Mouse (Mus musculus) activated CD4-positive, CD25-positive, alpha-beta regulatory T cell, adult 4 months (primary cell): ENCODE results near the gene Hnrnpf. TPM values are rescaled to one million over a fixed set of nuclear protein-coding genes. Genes with fewer than 3 reads are reported as not detected.

Experiments
- ATAC-seq: one replicate; pipeline ENCODE4 v1.8.0; 2017
- polyA plus RNA-seq, 2 experiments: library from polyadenylated mRNA; unstranded; fragments of 100-300 nt; shearing (Covaris generic); gene quantifications; one replicate each; pipeline ENCODE4 v1.2.1; 2017

Gene Hnrnpf
- polyA plus RNA-seq, 2 experiments from 2014 or later = 807 to 897 TPM

DNA sequence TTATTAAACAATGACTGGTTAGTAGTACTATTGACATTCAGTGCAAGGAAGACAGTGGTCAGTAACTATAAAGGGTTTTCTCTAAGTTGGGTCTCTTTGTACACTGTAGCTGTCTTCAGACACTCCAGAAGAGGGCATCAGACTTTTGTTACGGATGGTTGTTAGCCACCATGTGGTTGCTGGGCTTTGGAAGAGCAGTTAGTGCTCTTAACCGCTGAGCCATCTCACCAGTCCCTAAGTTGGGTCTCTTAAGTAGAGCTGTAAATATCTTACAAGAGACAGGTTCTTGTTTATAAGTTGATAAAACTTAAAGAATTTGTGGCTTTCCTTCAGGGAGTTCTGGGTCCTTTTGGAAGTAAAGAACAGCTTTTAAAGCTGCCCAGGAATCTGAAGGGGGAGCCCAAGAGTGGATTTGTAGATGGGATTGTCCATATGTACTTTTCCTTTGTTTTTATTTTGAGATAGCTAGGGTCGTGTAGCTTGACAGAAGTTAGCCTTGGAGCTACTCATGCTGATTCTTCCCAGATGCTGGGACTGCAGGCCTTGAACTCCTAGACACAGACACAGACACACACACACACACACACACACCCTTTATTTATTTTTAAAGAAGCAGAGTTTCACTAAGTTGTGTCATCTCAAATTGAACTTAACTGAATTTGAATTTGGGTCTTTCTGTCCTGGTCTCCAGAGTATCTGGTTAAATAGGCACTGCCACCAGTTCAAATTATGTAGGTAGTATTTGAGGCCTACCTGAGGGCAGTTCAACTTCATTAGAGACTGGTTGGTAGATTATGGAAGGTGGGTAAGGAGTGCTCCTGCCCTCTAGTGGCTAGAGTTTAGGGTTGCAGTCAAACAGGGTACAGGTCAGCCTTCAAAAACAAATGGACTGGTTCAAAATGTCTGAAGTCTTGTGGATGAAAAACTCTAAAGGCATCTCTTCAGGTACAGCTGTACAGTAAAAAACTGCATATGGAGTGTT lies 20.8 kb downstream of the Hnrnpf start:
- ATAC-seq = peak; percentile 21

DNA sequence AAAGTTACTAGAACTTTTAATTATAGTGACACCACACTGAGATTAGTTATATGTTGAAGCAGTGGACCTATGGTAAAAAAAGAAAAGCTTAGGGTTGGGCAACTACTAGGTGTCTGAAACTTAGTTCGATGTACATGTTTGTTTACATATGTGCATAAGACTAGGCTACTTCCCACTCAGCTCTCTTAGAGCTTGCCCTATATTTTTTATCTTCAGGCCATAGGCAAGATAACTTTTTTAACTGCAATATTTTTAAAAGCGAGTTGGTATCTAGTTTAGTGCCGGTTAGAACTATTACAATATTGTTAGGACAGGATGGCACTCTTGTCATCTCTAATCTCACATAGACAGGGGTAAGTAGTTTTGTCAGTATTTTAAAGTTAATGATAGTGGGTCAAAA lies 21.9 kb downstream of the Hnrnpf start:
- ATAC-seq = no peak

DNA sequence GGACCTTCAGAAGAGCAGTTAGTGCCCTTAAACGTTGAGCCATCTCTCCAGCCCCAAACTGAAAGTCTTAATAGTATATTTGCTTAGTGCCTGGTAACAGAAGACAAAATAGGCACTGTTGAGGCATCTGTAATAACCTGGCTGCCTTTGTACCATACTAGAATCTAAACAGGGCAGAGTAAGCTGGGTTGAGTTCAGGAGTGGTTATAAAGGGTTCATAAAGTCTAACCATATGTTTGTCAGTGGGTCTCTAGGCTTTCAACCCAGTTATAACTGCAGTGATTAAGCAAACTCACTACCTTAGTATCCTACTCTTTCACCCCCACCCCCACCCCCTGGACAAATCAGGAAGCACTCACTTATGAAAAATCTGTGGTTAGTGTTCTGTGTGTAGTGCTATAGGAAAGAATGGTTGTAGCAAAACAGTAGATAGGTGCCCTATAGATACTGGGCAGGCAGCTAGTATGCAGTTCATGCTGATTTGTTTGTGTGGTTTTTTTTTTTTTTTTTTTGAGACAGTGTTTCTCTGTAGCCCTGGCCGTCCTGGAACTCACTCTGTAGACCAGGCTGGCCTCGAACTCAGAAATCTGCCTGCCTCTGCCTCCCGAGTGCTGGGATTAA lies 26.9 kb downstream of the Hnrnpf start:
- ATAC-seq = no peak

DNA sequence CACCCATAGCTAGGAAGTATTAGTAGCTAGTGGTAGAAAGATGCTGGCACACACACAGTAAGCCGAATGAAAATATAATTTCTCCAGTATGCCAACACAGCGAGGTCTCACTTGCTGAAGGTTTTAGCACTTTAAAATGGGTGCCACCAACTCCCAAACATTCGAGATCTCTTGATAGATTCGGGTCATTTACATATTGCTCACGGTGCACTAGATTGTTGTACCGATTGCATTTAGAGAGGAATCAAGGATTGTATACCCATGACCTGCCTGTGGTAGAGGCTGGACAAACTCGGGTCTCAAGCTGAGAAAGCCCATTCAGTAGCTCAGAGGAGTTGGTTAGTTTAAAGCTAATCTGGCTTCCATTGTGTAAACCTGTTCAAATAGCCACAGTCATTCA lies 27.8 kb downstream of the Hnrnpf start:
- no peak for ATAC-seq

DNA sequence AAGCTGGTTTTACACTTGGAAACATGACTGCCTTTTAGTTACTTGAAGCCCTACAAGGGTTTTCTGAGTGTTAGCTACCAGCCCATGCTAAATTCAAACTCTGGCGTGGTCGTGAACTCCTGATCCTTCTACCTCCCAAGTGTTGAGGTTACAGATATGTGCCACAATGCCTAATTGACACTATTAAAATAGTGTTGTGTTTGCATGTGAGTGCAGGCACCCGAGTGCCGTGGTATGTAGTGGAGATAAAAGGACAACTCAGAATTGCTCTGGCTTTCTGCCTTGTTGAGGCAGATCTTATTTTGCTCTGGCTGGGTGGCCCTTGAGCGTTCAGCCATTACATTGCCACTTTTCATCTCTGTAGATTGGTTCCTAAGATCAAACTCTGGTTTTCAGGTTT lies 28.6 kb downstream of the Hnrnpf start:
- no peak for ATAC-seq

DNA sequence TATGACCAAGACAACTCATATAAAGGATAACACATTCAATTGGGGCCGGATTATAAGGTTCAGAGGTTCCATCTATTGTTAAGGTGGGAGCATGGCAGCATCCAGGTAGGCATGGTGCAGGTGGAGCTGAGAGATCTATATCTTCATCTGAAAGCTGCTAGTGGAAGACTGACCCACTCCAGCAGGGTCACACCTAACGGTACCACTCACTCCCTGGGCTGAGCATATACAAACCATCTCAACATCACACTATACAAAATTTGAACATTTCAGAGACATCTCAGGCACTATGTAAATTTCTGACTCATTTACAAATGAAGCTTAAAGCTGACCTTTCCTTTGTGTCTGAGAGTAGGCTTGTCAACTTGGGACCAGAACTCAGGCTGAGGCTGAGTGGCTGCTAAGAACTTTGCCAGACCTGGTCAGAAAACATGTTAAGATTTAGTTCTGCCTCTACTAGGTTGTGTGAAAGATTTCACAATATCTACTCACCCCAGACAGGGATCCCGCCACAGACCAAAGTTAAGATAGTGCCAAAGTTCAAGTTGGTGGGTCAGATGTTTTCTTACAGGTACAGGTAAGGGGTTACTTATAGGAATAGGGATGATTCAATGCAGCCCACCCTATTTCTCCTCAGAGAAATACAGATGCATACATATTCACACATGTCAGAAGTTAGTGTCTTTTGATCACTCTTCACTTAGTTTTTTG lies 30.0 kb downstream of the Hnrnpf start:
- no peak for ATAC-seq

DNA sequence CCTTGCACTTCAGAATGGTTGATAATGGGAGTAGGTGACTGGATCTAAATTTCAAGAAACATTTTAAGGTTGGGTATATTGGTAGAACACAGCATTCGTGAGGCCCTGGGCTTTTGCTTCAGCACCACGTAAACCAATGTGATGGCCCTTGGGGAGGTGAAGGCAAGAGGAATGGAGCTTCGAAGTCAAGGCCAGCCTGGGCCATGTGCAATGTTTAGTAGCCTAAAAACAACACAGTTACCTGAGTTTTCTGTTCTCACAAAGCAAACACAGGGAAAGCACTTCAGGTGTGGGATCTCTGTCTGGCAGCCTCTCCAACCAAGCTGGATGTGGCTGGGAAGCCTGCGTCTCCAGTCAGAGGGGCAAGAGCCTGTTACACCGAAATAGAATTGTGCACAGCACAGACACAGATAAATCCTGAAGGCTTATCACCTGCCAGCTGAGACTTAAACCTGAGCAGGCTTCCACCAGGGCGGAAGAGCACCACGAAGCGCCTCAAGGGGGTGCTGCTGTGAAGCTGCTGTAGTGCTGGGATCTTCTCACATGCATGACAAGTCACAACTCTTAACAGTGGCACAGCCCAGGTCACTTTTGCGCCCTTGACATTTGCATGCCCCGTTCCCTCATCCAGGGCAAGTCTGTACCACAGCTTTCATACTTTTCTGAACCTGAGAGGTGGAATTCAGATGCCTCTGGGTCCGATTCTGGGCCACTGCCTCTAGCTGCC lies 32.4 kb downstream of the Hnrnpf start:
- ATAC-seq = no peak

DNA sequence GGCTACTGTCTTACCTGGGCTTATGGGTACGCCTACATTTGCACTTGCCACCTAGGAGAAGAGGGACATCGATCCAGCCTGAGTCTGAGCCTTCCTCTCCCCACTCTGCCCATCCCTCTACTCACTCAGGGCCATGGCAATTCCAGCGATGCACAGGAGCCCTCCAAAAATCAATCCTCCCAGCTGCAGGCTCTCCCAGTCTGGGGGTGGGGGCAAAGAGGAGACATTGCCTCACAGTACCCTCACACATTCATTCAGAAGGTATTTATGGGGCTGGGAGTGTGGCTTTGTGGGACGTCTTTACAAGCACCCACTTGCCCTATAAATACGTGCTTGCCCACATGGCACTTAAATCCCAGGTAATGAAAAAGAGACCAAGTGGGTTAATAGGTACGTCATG lies 34.2 kb downstream of the Hnrnpf start:
- ATAC-seq = no peak

DNA sequence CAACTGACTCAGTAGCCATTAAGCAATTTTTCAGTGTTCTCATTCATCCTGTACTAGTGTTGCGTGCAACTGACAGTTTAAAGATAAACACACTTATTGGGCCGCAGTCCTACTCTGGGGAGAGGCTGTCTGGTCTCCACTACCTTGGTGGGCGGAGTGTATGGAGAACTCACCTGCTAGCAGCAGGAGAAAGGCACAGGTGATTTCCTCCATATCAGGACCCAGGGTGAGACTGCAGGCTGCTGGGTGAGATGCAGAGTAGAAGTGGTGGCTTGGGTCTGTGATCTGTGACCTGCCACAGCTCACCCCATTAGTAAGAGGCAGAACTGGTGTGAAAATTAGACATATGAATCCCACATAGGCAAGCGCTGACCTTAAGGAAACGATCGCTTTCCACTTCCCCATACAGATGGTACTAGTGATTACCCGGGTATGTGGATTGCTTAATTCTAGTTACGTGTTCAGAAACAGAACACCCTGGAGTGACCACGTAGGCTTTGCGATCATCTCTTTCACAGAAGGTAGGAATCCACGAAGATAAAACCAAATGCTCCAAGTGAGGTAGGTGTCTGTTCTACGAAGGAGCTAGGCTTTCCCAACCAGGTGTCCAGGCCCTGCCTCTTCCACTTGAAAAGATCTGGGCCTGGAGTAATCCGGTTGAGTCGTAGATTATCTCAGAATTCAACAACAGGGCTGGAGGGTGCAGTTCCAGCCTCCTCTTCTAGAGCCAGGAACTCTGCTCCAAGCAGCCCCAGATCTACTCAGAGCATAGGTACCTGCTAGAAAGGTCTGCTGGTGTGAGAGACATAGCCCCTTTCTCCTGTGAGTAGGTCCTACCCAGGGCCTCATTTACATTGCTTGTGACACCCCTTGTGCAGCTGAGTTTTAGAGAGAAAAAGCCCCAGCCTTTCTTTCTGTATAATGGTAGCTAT lies 35.8 kb downstream of the Hnrnpf start:
- ATAC-seq = no peak

DNA sequence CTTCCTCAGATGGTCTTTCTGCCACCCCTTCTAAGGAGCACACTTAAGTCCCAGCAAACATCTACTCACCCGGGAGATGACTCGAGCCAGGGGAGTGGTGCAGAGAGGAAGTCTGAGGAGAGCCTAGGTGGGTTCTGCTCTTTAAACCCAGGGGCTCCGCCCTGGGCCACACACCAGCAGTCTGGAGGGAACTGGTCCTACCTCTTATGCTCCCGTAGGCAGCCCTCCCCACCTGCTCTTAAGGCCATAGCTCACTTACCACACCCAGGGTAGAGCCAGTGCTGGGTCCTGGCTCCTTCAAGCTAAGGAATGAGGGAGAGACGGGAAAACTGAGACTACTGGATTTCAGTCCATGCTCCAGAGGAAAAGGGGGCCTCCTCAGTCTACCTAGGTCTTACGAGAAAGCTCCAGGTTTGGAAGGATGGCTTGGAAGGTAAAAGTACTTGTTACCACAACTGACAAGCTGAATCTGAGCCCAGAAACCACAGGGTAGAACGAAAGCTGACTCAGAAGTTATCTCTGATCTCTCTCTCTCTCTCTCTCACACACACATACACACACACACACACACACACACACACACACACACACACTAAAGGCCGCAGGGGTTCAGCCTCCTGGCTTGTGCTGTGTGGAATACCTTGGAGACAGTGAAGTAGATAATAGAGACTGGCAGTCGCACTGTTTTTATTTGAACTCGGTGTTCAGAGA lies 37.3 kb downstream of the Hnrnpf start, which contains the start of gene Fxyd4:
TSS of gene Fxyd4 (minus strand) at position 471 of the 711 bp plus-strand sequence.
- ATAC-seq = peak; percentile 41

DNA sequence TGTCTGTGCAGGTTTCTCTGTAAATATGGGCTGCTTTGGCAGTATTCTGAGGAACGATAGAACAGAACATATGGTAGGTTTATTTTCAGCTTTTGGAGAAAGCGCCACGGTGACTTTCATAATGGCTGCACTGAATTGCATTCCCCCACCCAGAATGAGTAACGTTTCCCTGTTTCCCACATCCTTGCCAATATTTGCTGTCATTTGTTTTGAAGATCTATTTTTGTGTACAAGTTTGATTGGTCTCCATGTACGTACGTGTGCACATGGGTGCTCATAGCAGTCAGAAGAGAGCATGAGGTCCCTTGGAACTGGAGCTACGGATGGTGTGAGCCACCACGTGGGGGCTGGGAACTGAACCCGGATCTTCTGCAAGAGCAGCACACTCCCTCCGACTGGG lies 38.8 kb downstream of the Hnrnpf start:
- no peak for ATAC-seq

DNA sequence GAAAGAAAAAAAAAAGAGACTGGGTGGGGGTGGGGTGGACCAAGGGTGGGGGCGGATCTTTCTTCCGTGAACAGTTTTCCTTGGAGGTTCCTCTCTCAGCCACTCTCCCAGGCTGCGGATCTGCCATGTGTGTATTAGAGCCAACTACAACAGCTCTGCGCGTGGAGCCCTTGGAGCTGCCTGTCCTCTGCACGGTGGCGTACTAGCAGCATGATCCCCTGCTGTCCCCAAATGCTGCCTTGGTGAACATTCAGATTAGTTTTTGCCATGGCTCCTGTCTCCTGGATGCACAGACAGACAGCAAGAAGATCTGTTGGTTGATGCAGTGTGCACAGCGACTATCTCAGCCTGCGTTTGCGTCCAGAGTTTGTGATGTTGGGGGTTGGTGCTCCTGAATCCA lies 42.6 kb downstream of the Hnrnpf start:
- no peak for ATAC-seq

DNA sequence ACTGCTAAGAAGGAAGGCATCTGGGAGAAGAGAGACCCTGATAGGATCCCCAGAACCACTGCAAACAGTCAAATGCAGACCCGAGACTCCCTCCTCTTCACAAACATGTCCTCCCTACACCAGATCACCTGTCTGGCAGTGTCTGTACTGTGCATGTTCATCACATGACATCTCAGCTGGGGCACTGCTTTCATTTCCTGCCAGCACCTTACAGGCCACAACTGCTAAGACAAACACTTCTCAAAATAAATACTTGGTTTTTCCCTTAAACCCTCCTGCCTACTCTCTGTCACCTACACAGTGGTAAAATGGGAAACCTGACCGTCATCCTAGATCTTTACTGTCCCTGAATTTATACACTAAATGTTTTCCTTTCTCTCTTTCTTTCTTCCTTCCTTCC lies 43.8 kb downstream of the Hnrnpf start:
- no peak for ATAC-seq

DNA sequence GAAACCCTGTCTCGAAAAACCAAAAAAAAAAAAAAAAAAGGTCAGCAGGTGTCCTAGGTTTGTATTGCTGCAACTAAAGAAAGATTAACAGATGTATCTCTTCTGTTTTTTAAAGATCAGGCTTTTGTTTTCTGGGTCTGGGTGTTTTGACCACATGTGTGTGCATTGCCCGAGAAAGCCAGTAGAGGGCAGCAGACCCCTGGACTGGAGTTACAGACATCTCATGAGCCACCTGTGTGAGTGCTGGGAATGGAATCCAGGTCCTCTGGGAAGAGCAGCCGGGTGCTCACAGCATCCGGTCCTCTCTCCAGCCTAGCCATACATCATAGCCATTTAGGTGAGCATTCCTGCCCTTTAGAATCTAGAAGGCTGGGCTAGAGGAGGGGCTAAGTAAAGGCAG lies 52.2 kb downstream of the Hnrnpf start:
- ATAC-seq = no peak

DNA sequence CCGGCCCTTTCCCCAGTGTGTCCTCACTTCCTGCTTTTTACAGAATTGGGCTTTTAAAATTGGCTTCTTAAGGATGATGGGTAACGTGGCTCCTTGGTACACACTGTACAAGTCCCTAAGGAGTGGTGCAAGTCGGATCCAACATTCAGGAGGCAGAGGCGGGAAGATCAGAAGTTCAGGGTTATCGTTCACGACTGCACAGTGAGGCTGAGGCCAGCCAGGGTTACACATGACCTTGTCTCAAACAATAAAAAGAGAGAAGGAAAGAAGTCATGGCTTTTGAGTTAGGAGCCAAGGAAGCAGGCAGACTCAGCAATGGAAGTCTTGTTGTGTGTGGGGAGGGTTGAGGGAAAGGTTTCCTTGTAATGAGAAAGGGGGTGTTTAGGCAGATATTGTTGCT lies 56.0 kb downstream of the Hnrnpf start:
- ATAC-seq = no peak

DNA sequence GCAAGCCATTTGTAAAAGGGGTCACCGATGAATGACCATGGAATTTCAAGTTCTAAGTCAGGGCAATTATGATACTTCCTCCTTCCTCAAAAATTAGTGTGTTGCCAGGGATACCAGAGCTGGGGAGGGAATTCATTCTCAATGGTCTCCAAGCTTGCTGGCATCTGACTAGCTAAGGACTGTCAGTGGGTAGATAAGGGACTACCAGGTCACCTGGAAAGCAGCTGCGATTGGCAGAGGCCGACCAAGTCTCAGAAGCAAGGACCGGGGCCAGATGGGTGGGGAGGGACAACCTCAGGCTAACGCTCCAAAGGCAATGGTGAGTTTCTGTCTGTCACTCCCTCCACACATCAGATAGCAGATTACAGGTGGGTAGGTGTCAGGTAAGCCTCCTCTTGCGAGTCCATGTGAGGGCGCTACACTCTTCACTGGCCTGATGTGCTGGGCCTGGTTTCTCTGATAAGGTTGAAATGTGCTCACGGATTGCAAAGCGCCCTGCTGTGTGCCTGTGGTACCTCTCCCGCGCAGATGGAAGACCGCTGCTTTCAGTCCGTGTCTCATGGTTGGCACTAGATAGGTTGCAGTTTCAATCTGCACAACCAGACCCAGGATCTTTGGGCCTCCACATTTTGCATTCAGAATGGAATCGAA lies 56.9 kb downstream of the Hnrnpf start:
- ATAC-seq = no peak

DNA sequence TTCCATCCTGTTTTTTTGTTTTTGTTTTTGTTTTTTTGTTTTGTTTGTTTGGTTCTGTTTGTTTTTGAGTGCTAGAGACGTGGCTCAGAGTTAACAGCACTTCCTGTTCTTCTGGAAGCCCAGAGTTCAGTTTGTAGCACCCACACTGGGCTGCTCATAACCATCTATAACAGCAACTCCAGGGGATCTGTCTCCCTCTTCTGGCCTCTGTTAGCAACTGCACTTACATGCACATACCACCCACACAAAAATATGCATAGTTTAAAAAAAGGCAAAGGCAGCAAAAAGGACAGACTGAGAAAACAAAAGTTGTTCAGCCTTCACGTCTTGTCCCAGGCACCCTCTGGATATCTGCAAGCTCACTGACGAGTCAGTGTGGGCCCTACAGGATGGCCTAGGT lies 63.1 kb downstream of the Hnrnpf start:
- ATAC-seq = no peak

DNA sequence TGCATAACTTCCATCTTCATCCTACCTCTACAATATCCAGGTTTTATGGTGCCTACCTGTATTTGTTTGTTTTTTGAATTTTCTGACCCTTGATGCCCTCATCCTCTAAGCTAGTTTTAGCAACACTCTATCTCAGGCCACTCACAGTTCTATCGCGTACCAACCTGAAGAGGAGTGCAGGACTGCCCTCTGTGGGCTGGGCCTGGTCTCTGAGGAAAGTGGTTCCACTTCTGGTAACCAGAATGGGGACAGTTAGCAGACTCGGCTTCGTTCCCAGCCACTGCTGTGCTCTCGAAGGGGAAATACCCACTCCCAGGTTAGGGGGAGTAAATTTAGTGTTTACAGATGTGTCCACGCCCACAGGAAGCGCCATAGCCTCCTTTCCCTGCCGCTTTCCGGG lies 66.6 kb downstream of the Hnrnpf start:
- no peak for ATAC-seq
